Mouse (Mus musculus) liver, adult 2 months (tissue): ENCODE measurements around the gene Tanc1. TPM values are rescaled to one million over a fixed set of nuclear protein-coding genes. Genes with fewer than 3 reads are reported as not detected.

Source experiments
- DNase-seq: peaks from one replicate; pipeline ENCODE4 v3.0.0-alpha.2; 2011; ENCODE audit warnings: low read depth, low spot score; ENCODE audit errors: extremely low read depth
- H3K27ac ChIP-seq: fragments of 200-500 bp; replicated peaks from 2 replicates; pipeline ENCODE4 v1.5.1; 2012; ENCODE audit warnings: low read depth, mild to moderate bottlenecking, control low read depth, inconsistent platforms, low read length; ENCODE audit not compliant: insufficient read depth
- H3K27me3 ChIP-seq: fragments of 200-500 bp; 2 replicates; pipeline ENCODE4 v1.6.1; 2012; ENCODE audit warnings: mild to moderate bottlenecking, moderate library complexity, low read length, inconsistent platforms; ENCODE audit not compliant: control insufficient read depth, insufficient read depth
- H3K36me3 ChIP-seq: fragments of 200-500 bp; 2 replicates; pipeline ENCODE4 v1.6.1; 2012; ENCODE audit warnings: low read length, inconsistent platforms; ENCODE audit not compliant: control insufficient read depth, insufficient read depth
- H3K4me1 ChIP-seq: fragments of 200-500 bp; 2 replicates; pipeline ENCODE4 v1.6.1; 2011; ENCODE audit warnings: low read length; ENCODE audit not compliant: control insufficient read depth, insufficient read depth
- H3K4me3 ChIP-seq: fragments of 200-500 bp; 2 replicates; pipeline ENCODE4 v1.5.1; 2011; ENCODE audit warnings: low read depth, mild to moderate bottlenecking, control low read depth, low read length, moderate library complexity; ENCODE audit not compliant: insufficient read depth
- H3K79me2 ChIP-seq: fragments of 200-500 bp; 2 replicates; pipeline ENCODE4 v1.6.1; 2012; ENCODE audit warnings: inconsistent platforms, mild to moderate bottlenecking, low read length, moderate library complexity; ENCODE audit not compliant: control insufficient read depth, insufficient read depth
- H3K9ac ChIP-seq: fragments of 200-500 bp; 2 replicates; pipeline ENCODE4 v1.6.1; 2012; ENCODE audit warnings: low read depth, mild to moderate bottlenecking, control low read depth, inconsistent platforms, low read length
- CTCF ChIP-seq: fragments of 200-500 bp; IDR thresholded peaks from 2 replicates; pipeline ENCODE4 v1.5.1; 2011; ENCODE audit warnings: low read depth, low read length, control low read depth
- POLR2A ChIP-seq: fragments of 200-500 bp; IDR thresholded peaks from 2 replicates; pipeline ENCODE4 v1.6.1; 2011; ENCODE audit warnings: low read length, control low read depth; ENCODE audit not compliant: insufficient read depth; ENCODE audit errors: extremely low read depth
- WGBS: fragments of 180-500 bp; shearing (Covaris S2); methylation state at CpG from one replicate; pipeline ENCODE4 v1.1.7; 2018; 5-methylcytosine and 5-hydroxymethylcytosine counted together
- polyA plus RNA-seq: library from polyadenylated mRNA; depleted of rRNA; stranded (reverse); fragments of >200 nt; gene quantifications from 2 replicates; pipeline ENCODE4 v1.2.3, GENCODE M21; 2012
- total RNA-seq: library from RNA; depleted of rRNA; stranded (reverse); fragments of >200 nt; gene quantifications from 2 replicates; pipeline ENCODE4 v1.2.3, GENCODE M21; 2014

Tanc1 gene
- total and polyA plus RNA-seq, 2 experiments: 2.7 to 5.0 TPM

GRCm38 (mm10) chr2:59706806-59707205 is 95.0 kb downstream of the Tanc1 start:
- Histone ChIP-seq H3K79me2 (no peaks in the 10 kb centered on the region; the same call in 1 of the 2 replicates), H3K4me3 (no peak overlapping the region), H3K27ac (no peak overlapping the region), H3K4me1 (no peaks in the 10 kb centered on the region), H3K36me3 (no peaks in the 10 kb centered on the region), H3K27me3 (no peaks in the 10 kb centered on the region), H3K9ac (no peak overlapping the region)
- TF ChIP-seq CTCF (no peak), POLR2A (no peak)
- WGBS: 77% methylated on average over 12 of the region's 12 CpGs
- DNase-seq: no peak

GRCm38 (mm10) chr2:59707922-59708706 is 96.3 kb downstream of the Tanc1 start:
- no peaks in the 10 kb centered on the region for H3K79me2 ChIP-seq
- peak overlapping the region; percentile 24; the same call in 1 of the 2 replicates for H3K27ac ChIP-seq
- H3K4me3 ChIP-seq: no peak overlapping the region
- no peaks in the 10 kb centered on the region for H3K4me1 ChIP-seq
- DNase-seq: peak; percentile 9
- H3K9ac ChIP-seq: no peak overlapping the region
- TF ChIP-seq POLR2A: no peak
- no peak for TF ChIP-seq CTCF
- no peaks in the 10 kb centered on the region for H3K27me3 ChIP-seq
- no peaks in the 10 kb centered on the region for H3K36me3 ChIP-seq
- WGBS: 73% methylated on average over 13 of the region's 13 CpGs

GRCm38 (mm10) chr2:59710771-59711170 is 98.9 kb downstream of the Tanc1 start:
- TF ChIP-seq CTCF (no peak), POLR2A (no peak)
- H3K27me3 ChIP-seq: no peaks in the 10 kb centered on the region
- no peaks in the 10 kb centered on the region for H3K79me2 ChIP-seq
- no peaks in the 10 kb centered on the region for H3K4me1 ChIP-seq
- no peak overlapping the region for H3K4me3 ChIP-seq
- no peaks in the 10 kb centered on the region for H3K36me3 ChIP-seq
- no peak overlapping the region for H3K9ac ChIP-seq
- DNase-seq: no peak
- no peak overlapping the region for H3K27ac ChIP-seq
- 95% methylated on average over 6 of the region's 6 CpGs for WGBS

GRCm38 (mm10) chr2:59711992-59712391 is 100.2 kb downstream of the Tanc1 start:
- TF ChIP-seq CTCF (no peak), POLR2A (no peak)
- no peak overlapping the region for H3K9ac ChIP-seq
- WGBS: 90% methylated on average over 8 of the region's 8 CpGs
- no peak for DNase-seq
- H3K4me1 ChIP-seq: no peaks in the 10 kb centered on the region
- H3K27me3 ChIP-seq: no peaks in the 10 kb centered on the region
- H3K27ac ChIP-seq: no peak overlapping the region
- no peaks in the 10 kb centered on the region for H3K79me2 ChIP-seq
- H3K4me3 ChIP-seq: no peak overlapping the region
- no peaks in the 10 kb centered on the region for H3K36me3 ChIP-seq

- Histone ChIP-seq H3K27me3 (no peaks in the 10 kb centered on the region), H3K4me1 (no peaks in the 10 kb centered on the region), H3K9ac (no peak overlapping the region), H3K36me3 (no peaks in the 10 kb centered on the region), H3K4me3 (no peak overlapping the region), H3K79me2 (no peaks in the 10 kb centered on the region), H3K27ac (no peak overlapping the region)
- no peak for DNase-seq
- TF ChIP-seq CTCF (no peak), POLR2A (no peak)
- 80% methylated on average over 9 of the region's 9 CpGs for WGBS
Observed at GRCm38 (mm10) chr2:59712484-59712883, 100.6 kb downstream of the Tanc1 start.
